Mouse (Mus musculus): ENCODE results near the gene Zswim1.

DNA sequence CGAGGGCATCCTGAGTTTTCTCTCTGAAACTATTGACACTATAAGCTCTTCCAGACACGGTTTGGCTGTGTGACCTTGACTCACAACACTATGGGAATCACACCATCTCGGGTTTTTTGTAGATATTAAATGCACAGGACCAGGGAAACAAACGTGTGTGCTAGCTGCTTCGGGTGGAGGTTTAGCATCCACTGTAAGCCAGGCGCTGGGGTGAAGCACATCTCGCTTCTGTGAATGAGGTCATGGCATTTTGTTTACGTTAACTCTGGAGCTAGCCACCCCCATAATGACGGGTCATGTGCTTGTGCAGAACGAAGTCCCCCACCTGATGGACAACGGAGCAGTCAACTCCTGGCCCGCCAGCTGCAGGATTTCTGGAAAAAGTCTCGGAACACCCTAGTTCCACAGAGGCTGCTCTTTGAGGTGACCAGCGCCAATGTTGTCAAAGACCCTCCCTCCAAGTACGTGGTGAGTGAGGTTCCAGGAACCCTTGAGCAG lies 36.0 kb upstream of the Zswim1 start:
- TF ChIP-seq CTCF (conservative IDR thresholded peaks at IDR 0.05; ENCODE audit: insufficient read depth, insufficient read length, low read depth, low read length) (no peak), POLR2A (IDR thresholded peaks at IDR 0.05; ENCODE audit: low read depth, low read length) (no peak)
